Mouse (Mus musculus): ENCODE results near the gene Pip5k1b. TPM values are rescaled to one million over a fixed set of nuclear protein-coding genes. Genes with fewer than 3 reads are reported as not detected.

The Pip5k1b gene
- polyA plus RNA-seq, 1 experiment from 2014 or later: 8.3 TPM

GRCm38 (mm10) chr19:24539041-24539440 is 16.6 kb downstream of the Pip5k1b start:
- ATAC-seq (ENCODE audit: low read depth): no peak
- Histone ChIP-seq H3K9me3 (replicated peaks; ENCODE audit: control insufficient read depth, low read length) (no peaks in the 10 kb centered on the region), H3K27me3 (ENCODE audit: control insufficient read depth, insufficient read depth, low read depth, low read length) (no peaks in the 10 kb centered on the region), H3K36me3 (ENCODE audit: control insufficient read depth, insufficient read depth) (no peaks in the 10 kb centered on the region), H3K4me3 (ENCODE audit: low read depth, low read length) (no peak overlapping the region), H3K27ac (ENCODE audit: low read length) (no peak overlapping the region), H3K4me1 (ENCODE audit: control insufficient read depth, low read depth, low read length) (peaks cover 32% of the 10 kb centered on the region), H3K9ac (ENCODE audit: low read depth, low read length) (no peak overlapping the region), H3K4me2 (ENCODE audit: low read depth, low read length) (no peak overlapping the region)
- 68% methylated on average over 1 of the region's 1 CpGs for WGBS (ENCODE audit: insufficient replicate concordance)

DNA sequence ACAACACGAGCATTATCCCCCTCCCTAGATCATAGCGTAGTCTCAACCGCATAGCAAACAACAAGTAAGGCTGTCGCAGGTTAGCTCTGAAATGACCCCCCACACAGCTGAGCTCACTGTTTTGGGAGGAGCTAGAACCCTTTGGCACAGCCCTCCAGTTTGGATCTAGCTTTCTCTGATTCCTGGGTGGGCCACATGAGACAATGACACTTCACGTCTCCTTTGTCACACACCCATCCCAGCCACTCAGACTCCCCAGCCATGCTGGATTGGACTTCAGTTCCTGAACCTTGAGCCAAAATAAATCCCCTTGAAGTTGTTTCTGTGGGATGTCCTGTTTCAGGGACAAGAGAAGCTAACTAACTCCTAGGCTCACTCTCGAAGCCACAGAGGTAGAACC is 17.5 kb downstream of the Pip5k1b start:
- H3K27me3 ChIP-seq (ENCODE audit: control insufficient read depth, insufficient read depth, low read depth, low read length): no peaks in the 10 kb centered on the region
- no peak overlapping the region for H3K4me3 ChIP-seq (ENCODE audit: low read depth, low read length)
- H3K36me3 ChIP-seq (ENCODE audit: control insufficient read depth, insufficient read depth): no peaks in the 10 kb centered on the region
- no peak overlapping the region for H3K9ac ChIP-seq (ENCODE audit: low read depth, low read length)
- H3K4me1 ChIP-seq (ENCODE audit: control insufficient read depth, low read depth, low read length): peaks cover 36% of the 10 kb centered on the region
- no peak for ATAC-seq (ENCODE audit: low read depth)
- H3K27ac ChIP-seq (ENCODE audit: low read length): peak overlapping the region; percentile 43
- no peaks in the 10 kb centered on the region for H3K9me3 ChIP-seq (replicated peaks; ENCODE audit: control insufficient read depth, low read length)
- WGBS (ENCODE audit: insufficient replicate concordance): 79% methylated on average over 6 of the region's 6 CpGs
- H3K4me2 ChIP-seq (ENCODE audit: low read depth, low read length): no peak overlapping the region

- Histone ChIP-seq H3K9ac (ENCODE audit: low read depth, low read length) (peak overlapping the region; percentile 12; the same call in 1 of the 2 replicates), H3K27me3 (ENCODE audit: control insufficient read depth, insufficient read depth, low read depth, low read length) (no peaks in the 10 kb centered on the region), H3K4me2 (ENCODE audit: low read depth, low read length) (no peak overlapping the region), H3K36me3 (ENCODE audit: control insufficient read depth, insufficient read depth) (no peaks in the 10 kb centered on the region), H3K4me3 (ENCODE audit: low read depth, low read length) (no peak overlapping the region), H3K27ac (ENCODE audit: low read length) (peak overlapping the region; percentile 43), H3K9me3 (replicated peaks; ENCODE audit: control insufficient read depth, low read length) (no peaks in the 10 kb centered on the region), H3K4me1 (ENCODE audit: control insufficient read depth, low read depth, low read length) (peaks cover 36% of the 10 kb centered on the region)
- 74% methylated on average over 4 of the region's 4 CpGs for WGBS (ENCODE audit: insufficient replicate concordance)
- no peak for ATAC-seq (ENCODE audit: low read depth)
These were observed 18.0 kb downstream of the Pip5k1b start for GRCm38 (mm10) chr19:24537691-24538090.

DNA sequence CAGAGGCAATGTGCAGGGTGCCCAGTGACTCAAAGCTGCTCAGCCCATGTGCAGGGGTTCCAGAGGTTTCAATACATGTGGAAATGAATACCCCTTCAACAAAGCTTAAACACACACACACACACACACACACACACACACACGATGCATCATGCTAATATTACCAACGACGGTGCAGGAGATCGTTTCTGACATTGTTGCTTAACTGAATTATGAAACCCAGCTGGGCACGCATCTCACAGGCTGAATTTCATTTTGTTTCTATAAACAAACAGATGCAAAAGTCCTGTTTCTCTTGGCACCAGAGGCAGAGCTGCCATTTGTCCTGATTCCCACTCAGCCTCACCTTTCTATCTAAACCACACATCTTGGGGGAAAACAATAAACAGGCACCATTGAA is 18.8 kb downstream of the Pip5k1b start:
- no peak overlapping the region for H3K4me2 ChIP-seq (ENCODE audit: low read depth, low read length)
- H3K27ac ChIP-seq (ENCODE audit: low read length): peak overlapping the region; percentile 43
- H3K9ac ChIP-seq (ENCODE audit: low read depth, low read length): no peak overlapping the region
- H3K4me1 ChIP-seq (ENCODE audit: control insufficient read depth, low read depth, low read length): peaks cover 36% of the 10 kb centered on the region
- no peak overlapping the region for H3K4me3 ChIP-seq (ENCODE audit: low read depth, low read length)
- WGBS (ENCODE audit: insufficient replicate concordance): 76% methylated on average over 5 of the region's 5 CpGs
- H3K9me3 ChIP-seq (replicated peaks; ENCODE audit: control insufficient read depth, low read length): no peaks in the 10 kb centered on the region
- ATAC-seq (ENCODE audit: low read depth): no peak
- no peaks in the 10 kb centered on the region for H3K36me3 ChIP-seq (ENCODE audit: control insufficient read depth, insufficient read depth)
- H3K27me3 ChIP-seq (ENCODE audit: control insufficient read depth, insufficient read depth, low read depth, low read length): no peaks in the 10 kb centered on the region

GRCm38 (mm10) chr19:24536280-24536679 is 19.4 kb downstream of the Pip5k1b start:
- H3K4me1 ChIP-seq (ENCODE audit: control insufficient read depth, low read depth, low read length): peaks cover 36% of the 10 kb centered on the region
- no peak overlapping the region for H3K4me2 ChIP-seq (ENCODE audit: low read depth, low read length)
- no peak for ATAC-seq (ENCODE audit: low read depth)
- 76% methylated on average over 3 of the region's 3 CpGs for WGBS (ENCODE audit: insufficient replicate concordance)
- no peak overlapping the region for H3K9ac ChIP-seq (ENCODE audit: low read depth, low read length)
- H3K27me3 ChIP-seq (ENCODE audit: control insufficient read depth, insufficient read depth, low read depth, low read length): no peaks in the 10 kb centered on the region
- no peak overlapping the region for H3K4me3 ChIP-seq (ENCODE audit: low read depth, low read length)
- no peaks in the 10 kb centered on the region for H3K36me3 ChIP-seq (ENCODE audit: control insufficient read depth, insufficient read depth)
- peak overlapping the region; percentile 90 for H3K27ac ChIP-seq (ENCODE audit: low read length)
- no peaks in the 10 kb centered on the region for H3K9me3 ChIP-seq (replicated peaks; ENCODE audit: control insufficient read depth, low read length)

GRCm38 (mm10) chr19:24535161-24535560 is 20.5 kb downstream of the Pip5k1b start:
- Histone ChIP-seq H3K27ac (ENCODE audit: low read length) (peak overlapping the region; percentile 90), H3K27me3 (ENCODE audit: control insufficient read depth, insufficient read depth, low read depth, low read length) (no peaks in the 10 kb centered on the region), H3K9me3 (replicated peaks; ENCODE audit: control insufficient read depth, low read length) (no peaks in the 10 kb centered on the region), H3K4me1 (ENCODE audit: control insufficient read depth, low read depth, low read length) (peaks cover 36% of the 10 kb centered on the region), H3K4me3 (ENCODE audit: low read depth, low read length) (peak overlapping the region; percentile 28), H3K9ac (ENCODE audit: low read depth, low read length) (peak overlapping the region; percentile 45), H3K4me2 (ENCODE audit: low read depth, low read length) (peak overlapping the region; percentile 55), H3K36me3 (ENCODE audit: control insufficient read depth, insufficient read depth) (no peaks in the 10 kb centered on the region)
- ATAC-seq (ENCODE audit: low read depth): peak; percentile 77
- 43% methylated on average over 6 of the region's 6 CpGs for WGBS (ENCODE audit: insufficient replicate concordance)

- no peaks in the 10 kb centered on the region for H3K27me3 ChIP-seq (ENCODE audit: control insufficient read depth, insufficient read depth, low read depth, low read length)
- no peaks in the 10 kb centered on the region for H3K9me3 ChIP-seq (replicated peaks; ENCODE audit: control insufficient read depth, low read length)
- H3K4me3 ChIP-seq (ENCODE audit: low read depth, low read length): peak overlapping the region; percentile 28
- H3K9ac ChIP-seq (ENCODE audit: low read depth, low read length): peak overlapping the region; percentile 45
- ATAC-seq (ENCODE audit: low read depth): peak; percentile 98
- H3K4me2 ChIP-seq (ENCODE audit: low read depth, low read length): peak overlapping the region; percentile 55
- 11% methylated on average over 7 of the region's 7 CpGs for WGBS (ENCODE audit: insufficient replicate concordance)
- H3K27ac ChIP-seq (ENCODE audit: low read length): peak overlapping the region; percentile 90
- H3K36me3 ChIP-seq (ENCODE audit: control insufficient read depth, insufficient read depth): no peaks in the 10 kb centered on the region
- H3K4me1 ChIP-seq (ENCODE audit: control insufficient read depth, low read depth, low read length): peaks cover 39% of the 10 kb centered on the region
These were observed 20.9 kb downstream of the Pip5k1b start for GRCm38 (mm10) chr19:24534733-24535132.

- H3K27me3 ChIP-seq (ENCODE audit: control insufficient read depth, insufficient read depth, low read depth, low read length): no peaks in the 10 kb centered on the region
- H3K27ac ChIP-seq (ENCODE audit: low read length): peak overlapping the region; percentile 74
- 50% methylated on average over 4 of the region's 4 CpGs for WGBS (ENCODE audit: insufficient replicate concordance)
- H3K4me3 ChIP-seq (ENCODE audit: low read depth, low read length): no peak overlapping the region
- H3K9me3 ChIP-seq (replicated peaks; ENCODE audit: control insufficient read depth, low read length): no peaks in the 10 kb centered on the region
- ATAC-seq (ENCODE audit: low read depth): peak; percentile 22
- H3K9ac ChIP-seq (ENCODE audit: low read depth, low read length): no peak overlapping the region
- H3K36me3 ChIP-seq (ENCODE audit: control insufficient read depth, insufficient read depth): no peaks in the 10 kb centered on the region
- H3K4me1 ChIP-seq (ENCODE audit: control insufficient read depth, low read depth, low read length): peaks cover 39% of the 10 kb centered on the region
- H3K4me2 ChIP-seq (ENCODE audit: low read depth, low read length): no peak overlapping the region
These were observed 26.6 kb downstream of the Pip5k1b start for GRCm38 (mm10) chr19:24528910-24529561.

- Histone ChIP-seq H3K4me1 (ENCODE audit: control insufficient read depth, low read depth, low read length) (peaks cover 35% of the 10 kb centered on the region), H3K36me3 (ENCODE audit: control insufficient read depth, insufficient read depth) (no peaks in the 10 kb centered on the region), H3K9ac (ENCODE audit: low read depth, low read length) (no peak overlapping the region), H3K27me3 (ENCODE audit: control insufficient read depth, insufficient read depth, low read depth, low read length) (no peaks in the 10 kb centered on the region), H3K27ac (ENCODE audit: low read length) (peak overlapping the region; percentile 74), H3K9me3 (replicated peaks; ENCODE audit: control insufficient read depth, low read length) (no peaks in the 10 kb centered on the region), H3K4me2 (ENCODE audit: low read depth, low read length) (peak overlapping the region; percentile 44), H3K4me3 (ENCODE audit: low read depth, low read length) (no peak overlapping the region)
- ATAC-seq (ENCODE audit: low read depth): peak; percentile 63
- 20% methylated on average over 4 of the region's 4 CpGs for WGBS (ENCODE audit: insufficient replicate concordance)
These were observed 27.4 kb downstream of the Pip5k1b start for GRCm38 (mm10) chr19:24528129-24528730.
